Mouse (Mus musculus): ENCODE results near the gene Tob1. TPM values are rescaled to one million over a fixed set of nuclear protein-coding genes. Genes with fewer than 3 reads are reported as not detected.

The Tob1 gene
- polyA plus RNA-seq (2017; shearing (Covaris generic)): 10 to 100 TPM; 19.5 to 50.9 TPM

DNA sequence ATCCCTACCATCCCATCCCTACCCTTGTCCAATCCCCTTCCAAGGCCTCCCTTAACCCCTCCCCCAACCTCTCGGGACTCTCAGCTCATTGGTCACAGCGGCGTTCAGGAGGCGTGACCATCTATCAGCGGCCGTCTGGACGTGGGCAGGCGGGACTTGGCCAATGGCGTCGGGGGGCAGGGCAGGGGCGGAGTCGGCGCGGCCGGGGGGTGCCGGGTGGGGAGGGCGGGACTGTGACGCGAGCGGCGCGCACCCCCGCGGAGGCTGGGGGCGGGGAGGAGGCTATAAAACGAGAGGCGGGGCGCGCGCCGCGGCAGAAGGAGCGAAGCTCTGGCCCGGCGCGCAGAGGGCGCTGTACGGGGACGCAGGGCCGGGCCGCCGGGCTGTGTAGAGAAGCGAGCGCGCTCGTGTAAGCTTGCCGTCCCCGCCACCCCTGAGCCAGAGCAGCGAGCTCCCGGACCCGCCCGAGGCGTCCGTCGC, at the start of gene Tob1:
Gene Tob1, plus strand, starts transcription at position 331 of the 480 bp plus-strand sequence.

DNA sequence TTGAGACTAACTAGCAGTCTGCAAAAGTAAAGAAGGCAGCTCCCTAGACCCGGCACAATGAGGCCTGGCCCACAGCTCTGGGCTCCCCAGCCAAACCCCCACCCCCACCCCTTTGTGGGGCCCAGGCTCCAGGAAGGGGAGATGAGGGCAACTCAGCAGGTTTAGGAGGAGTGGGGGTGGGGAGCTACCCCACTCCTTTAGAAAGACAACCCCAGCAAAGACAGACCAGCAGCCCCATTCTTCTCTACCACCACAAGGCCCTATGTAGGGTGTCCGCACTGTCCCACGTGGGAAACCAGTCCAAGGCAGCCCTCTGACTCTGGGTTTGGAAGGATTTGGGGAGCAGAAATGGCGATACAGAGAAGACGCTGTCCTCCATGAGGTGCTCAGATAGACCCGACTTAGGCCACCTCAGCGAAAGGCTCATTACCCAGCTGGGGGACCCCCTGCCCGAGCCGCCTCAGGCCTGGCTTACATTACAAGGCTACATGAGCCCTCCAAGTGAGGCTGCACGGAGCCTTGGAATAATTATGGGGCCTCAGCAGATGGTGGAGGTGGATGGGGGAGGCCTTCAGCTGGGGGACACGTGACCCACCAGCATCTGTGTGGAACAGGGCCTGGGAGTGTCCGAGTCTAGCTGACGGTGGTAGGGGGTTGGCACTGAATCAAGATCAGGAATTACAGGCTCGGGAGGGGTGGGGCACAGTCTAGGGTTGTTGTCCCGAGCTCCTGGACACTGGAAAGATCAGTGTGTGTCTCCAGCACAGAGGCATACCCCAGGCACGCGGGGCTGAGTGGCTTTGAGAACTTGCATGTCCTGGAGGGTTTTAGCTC, 34.9 kb downstream of the Tob1 start, which contains the start of gene Wfikkn2:
Gene Wfikkn2, minus strand, starts transcription at position 51 of the 834 bp plus-strand sequence.

Other genes with a start within 250 kb of the Tob1 start
- gene Gm20390, start 243.2 kb upstream of the Tob1 start, polyA plus RNA-seq (2017; shearing (Covaris generic)): 100 to 1,000 TPM; 180 to 274 TPM
- gene Nme1, start 242.9 kb upstream of the Tob1 start, polyA plus RNA-seq (2017; shearing (Covaris generic)): 100 to 1,000 TPM in 1 of 2 experiments, 10 to 100 TPM in 1; 99.8 to 145 TPM
- 10 to 100 TPM; 41.0 to 43.0 TPM for gene Spag9, start 215.4 kb upstream of the Tob1 start, polyA plus RNA-seq (2017; shearing (Covaris generic))
- gene Wfikkn2, start 34.6 kb downstream of the Tob1 start, polyA plus RNA-seq (2017; shearing (Covaris generic)): under 1 TPM; 0.19 to 0.43 TPM
- under 1 TPM in 1 of 2 experiments, not detected in 1; 0.65 TPM for gene Gm21885, start 70.4 kb downstream of the Tob1 start, polyA plus RNA-seq (2017; shearing (Covaris generic))
- gene Luc7l3, start 110.5 kb downstream of the Tob1 start, polyA plus RNA-seq (2017; shearing (Covaris generic)): 100 to 1,000 TPM in 1 of 2 experiments, 10 to 100 TPM in 1; 87.4 to 111 TPM
- gene Ankrd40, start 116.5 kb downstream of the Tob1 start, polyA plus RNA-seq (2017; shearing (Covaris generic)): 10 to 100 TPM; 40.4 to 51.2 TPM
- gene Abcc3, start 181.5 kb downstream of the Tob1 start, polyA plus RNA-seq (2017; shearing (Covaris generic)): 1 to 10 TPM; 1.2 to 4.6 TPM

All from activated CD4-positive, CD25-positive, alpha-beta regulatory T cell (primary cell).